Mouse (Mus musculus): ENCODE results near the gene Arl4a. TPM values are rescaled to one million over a fixed set of nuclear protein-coding genes. Genes with fewer than 3 reads are reported as not detected.

Arl4a gene
- 10 to 100 TPM; 22.0 to 23.3 TPM for total RNA-seq (2021)
- long read RNA-seq, experiment 1, transcript Arl4a-205 (2 exons, 3,710 nt): minor isoform, 5 of 30 reads
- long read RNA-seq, experiment 1, transcript Arl4a-201 (2 exons, 1,200 nt): major isoform, 24 of 30 reads
- long read RNA-seq, experiment 1, partial matches to known transcripts: 0 of 30 reads
- long read RNA-seq, experiment 1, other reads (novel, unspliced or antisense): 1 of 30 reads
- long read RNA-seq, experiment 2, transcript Arl4a-201 (2 exons, 1,200 nt): major isoform, 22 of 27 reads
- long read RNA-seq, experiment 2, partial matches to known transcripts: 0 of 27 reads
- long read RNA-seq, experiment 2, other reads (novel, unspliced or antisense): 1 of 27 reads

- DNase-seq: peak; percentile 90
Measured at GRCm38 (mm10) chr12:40037876-40038463, at the start of gene Arl4a. TSS of gene Arl4a (minus strand) at chr12:40038025.

- no peak for DNase-seq
Measured at GRCm38 (mm10) chr12:40085731-40086322, 48.0 kb upstream of the Arl4a start.

- DNase-seq: no peak
Measured at GRCm38 (mm10) chr12:40082453-40083238, 44.8 kb upstream of the Arl4a start.

GRCm38 (mm10) chr12:40082048-40082447 is 44.2 kb upstream of the Arl4a start:
- no peak for DNase-seq

- no peak for DNase-seq
Measured at GRCm38 (mm10) chr12:40073660-40074059, 35.8 kb upstream of the Arl4a start.

GRCm38 (mm10) chr12:40047024-40047423 is 9.2 kb upstream of the Arl4a start:
- DNase-seq: no peak

- no peak for DNase-seq
Measured at GRCm38 (mm10) chr12:40043816-40044585, 6.2 kb upstream of the Arl4a start.

- no peak for DNase-seq
Measured at GRCm38 (mm10) chr12:40040067-40040466, 2.2 kb upstream of the Arl4a start.

GRCm38 (mm10) chr12:40037226-40037813 is 505 bp downstream of the Arl4a start:
- peak; percentile 99 for DNase-seq

GRCm38 (mm10) chr12:40036666-40037065 is 1.2 kb downstream of the Arl4a start:
- DNase-seq: no peak

GRCm38 (mm10) chr12:40035506-40035905 is 2.3 kb downstream of the Arl4a start:
- DNase-seq: no peak

GRCm38 (mm10) chr12:40029201-40029600 is 8.6 kb downstream of the Arl4a start:
- DNase-seq: no peak

GRCm38 (mm10) chr12:40027846-40028245 is 10.0 kb downstream of the Arl4a start:
- DNase-seq: no peak

- no peak for DNase-seq
Measured at GRCm38 (mm10) chr12:40027444-40027843, 10.4 kb downstream of the Arl4a start.

- no peak for DNase-seq
Measured at GRCm38 (mm10) chr12:40023918-40024317, 13.9 kb downstream of the Arl4a start.

- DNase-seq: no peak
Measured at GRCm38 (mm10) chr12:40023014-40023642, 14.7 kb downstream of the Arl4a start.

GRCm38 (mm10) chr12:40022344-40022743 is 15.5 kb downstream of the Arl4a start:
- DNase-seq: no peak

GRCm38 (mm10) chr12:40017955-40018505 is 19.8 kb downstream of the Arl4a start:
- DNase-seq: no peak

GRCm38 (mm10) chr12:40016648-40017460 is 21.0 kb downstream of the Arl4a start:
- DNase-seq: peak; percentile 21

GRCm38 (mm10) chr12:40016068-40016467 is 21.8 kb downstream of the Arl4a start:
- DNase-seq: no peak

Measured in gastrocnemius, postnatal 10 days (tissue).